Comparison of ENCODE assay signal across 9 mouse cellular contexts in the genomic region with DNA sequence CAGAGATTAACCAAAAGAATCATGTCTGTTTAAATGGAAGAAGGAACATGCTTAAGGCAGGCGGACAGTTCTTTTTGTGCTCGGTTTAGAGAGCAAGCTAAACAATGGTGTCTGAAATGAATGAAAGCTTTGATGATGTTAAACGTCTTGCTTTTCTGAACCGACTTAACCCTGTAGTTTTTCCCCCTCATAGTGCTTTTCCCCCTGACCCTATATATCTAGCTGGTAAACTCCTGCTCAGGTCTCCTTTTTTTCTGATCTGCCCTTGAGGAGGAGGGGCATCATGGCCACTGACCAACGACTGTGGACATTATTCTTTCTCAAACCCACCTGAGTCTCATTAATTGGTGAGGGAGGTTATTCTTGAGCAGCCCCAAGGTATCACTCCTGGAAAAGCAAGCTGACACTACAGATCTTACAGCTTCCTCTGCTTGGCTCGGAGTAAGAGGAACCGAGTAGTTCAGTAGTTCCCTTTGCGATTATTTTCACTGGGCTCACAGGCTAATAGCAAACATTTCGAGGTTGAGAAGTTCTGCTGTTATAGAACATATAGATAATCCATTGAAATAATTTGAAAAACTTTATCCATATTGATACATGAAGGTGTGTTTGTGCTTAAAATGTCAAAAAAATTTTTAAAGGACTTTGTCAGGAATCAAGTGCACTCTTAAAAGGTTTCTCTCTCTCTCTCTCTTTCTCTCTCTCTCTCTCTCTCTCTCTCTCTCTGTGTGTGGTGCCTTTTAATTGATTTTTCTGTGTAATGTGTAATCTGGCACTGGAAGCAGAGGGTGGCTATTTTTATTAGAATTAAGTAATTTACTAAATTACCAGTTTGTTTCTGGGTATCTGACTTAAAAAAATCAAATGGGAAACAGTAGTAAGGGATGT. TPM values are rescaled to one million over a fixed set of nuclear protein-coding genes. Genes with fewer than 3 reads are reported as not detected.
A peak's percentile ranks its signal among the peaks of the same experiment; 100 is the strongest.
DNase-seq lines count a peak whose midpoint lies in the region; ATAC-seq and TF ChIP-seq lines count a peak whose summit lies in the region.
"Had no signal": no experiment of that assay in that cellular context is flagged by ENCODE, and none has a peak within 500 bp of the region (broad histone marks: within the 10 kb centered on the region; RNA-seq: fewer than 3 reads in every experiment).

No protein-coding gene starts in this region.

- peak overlapping the region; percentile 66 for H3K4me2 ChIP-seq in kidney, postnatal 0 days (ENCODE audit: low read length)

- peaks cover 4% of the 10 kb centered on the region; the same call in 1 of the 2 replicates for H3K4me1 ChIP-seq in kidney, postnatal 0 days (replicated peaks; ENCODE audit: insufficient read depth, low read length)
- H3K4me1 ChIP-seq in embryonic fibroblast, embryonic 13.5 days (ENCODE audit: control insufficient read depth, insufficient read depth, low read length): no peaks in the 10 kb centered on the region
- H3K4me1 ChIP-seq in limb, embryonic 10.5 days: peaks cover 21% of the 10 kb centered on the region

- 14% methylated on average over 9 of the region's 9 CpGs for WGBS in kidney, postnatal 0 days
- 50% methylated on average over 9 of the region's 9 CpGs for WGBS in limb, embryonic 10.5 days

- TF ChIP-seq CTCF in kidney, postnatal 0 days (IDR thresholded peaks at IDR 0.05; ENCODE audit: low read depth): no peak
- no peak for TF ChIP-seq CTCF in embryonic fibroblast, embryonic 13.5 days (IDR thresholded peaks at IDR 0.05; ENCODE audit: borderline replicate concordance, insufficient read depth, low read length)

- peak overlapping the region; percentile 89; the same call in 1 of the 2 replicates for H3K9ac ChIP-seq in kidney, postnatal 0 days (ENCODE audit: low read depth, low read length)

- no peaks in the 10 kb centered on the region for H3K36me3 ChIP-seq in kidney, postnatal 0 days (ENCODE audit: insufficient read depth, low read length)
- H3K36me3 ChIP-seq in limb, embryonic 10.5 days: no peaks in the 10 kb centered on the region

- H3K27ac ChIP-seq in kidney, postnatal 0 days: no peak overlapping the region
- H3K27ac ChIP-seq in embryonic fibroblast, embryonic 13.5 days (ENCODE audit: insufficient read depth, low read length): no peak overlapping the region; the same call in 1 of the 2 replicates
- H3K27ac ChIP-seq in limb, embryonic 10.5 days: no peak overlapping the region

- no peak for ATAC-seq in kidney, postnatal 0 days (replicated peaks; ENCODE audit: low FRiP score, low read depth)

- no peaks in the 10 kb centered on the region for H3K9me3 ChIP-seq in kidney, postnatal 0 days (replicated peaks; ENCODE audit: low read length)
- H3K9me3 ChIP-seq in limb, embryonic 10.5 days (replicated peaks): no peaks in the 10 kb centered on the region
- H3K9me3 ChIP-seq: megakaryocyte, embryonic 14.5 days had no signal

- no peaks in the 10 kb centered on the region for H3K27me3 ChIP-seq in kidney, postnatal 0 days (ENCODE audit: insufficient read depth, low read length)
- H3K27me3 ChIP-seq in limb, embryonic 10.5 days (ENCODE audit: low read depth, poor library complexity, severe bottlenecking): no peaks in the 10 kb centered on the region

- peak; percentile 50 for DNase-seq in kidney, postnatal 0 days (ENCODE audit: low spot score)
- no peak for DNase-seq in kidney, postnatal 10 days
- DNase-seq in limb, embryonic 10.5 days (ENCODE audit: low spot score): no peak
- DNase-seq in neural tube, embryonic 10.5 days (ENCODE audit: extremely low spot score, low spot score): peak; percentile 17
- DNase-seq in adrenal gland, adult 8-10 months: no peak
- DNase-seq in thymus, adult 18-20 months: no peak
- no peak for DNase-seq in adipocyte (ENCODE audit: low spot score)

- H3K4me3 ChIP-seq in kidney, postnatal 0 days (replicated peaks; ENCODE audit: low read depth, low read length): peak overlapping the region; percentile 86
- peak overlapping the region; percentile 99 for H3K4me3 ChIP-seq in embryonic fibroblast, embryonic 13.5 days (ENCODE audit: insufficient read depth, low read length)
- peak overlapping the region; percentile 78 for H3K4me3 ChIP-seq in limb, embryonic 10.5 days
- H3K4me3 ChIP-seq: megakaryocyte, embryonic 14.5 days had no signal

- TF ChIP-seq POLR2A in embryonic fibroblast, embryonic 13.5 days (IDR thresholded peaks at IDR 0.05; ENCODE audit: low read depth, low read length): no peak

RNA-seq across cellular contexts. Expression of a gene that starts 2.5 kb away (rescaled TPM):
- polyA plus RNA-seq in kidney, postnatal 0 days (2015; fragmentation: Nextera tagmentation; extraction: Ambion mirVana): 12.2 and 12.8 TPM in 2 replicates
- 27.8 and 43.9 TPM in 2 replicates for polyA plus RNA-seq in embryonic fibroblast, embryonic 13.5 days (2011; ENCODE audit: insufficient read length, low read depth, missing spikeins)
- 11.8 and 16.2 TPM in 2 replicates for polyA plus RNA-seq in limb, embryonic 10.5 days (2016; fragmentation: Nextera tagmentation; extraction: Ambion mirVana)
- total RNA-seq in adrenal gland, adult 8-10 months (2022): 10 to 100 TPM; 16.6 to 18.5 (median 17.7) TPM

Comparison
In these comparisons a context has a peak if more than half of its experiments do, and no peak if none do; other contexts are left out.
1. DNase-seq: peak in kidney, postnatal 0 days (single experiment) and neural tube, embryonic 10.5 days (single experiment); none in kidney, postnatal 10 days (single experiment), limb, embryonic 10.5 days (single experiment), adrenal gland, adult 8-10 months (single experiment), thymus, adult 18-20 months (0 of 2) and adipocyte (single experiment).
2. Peak in every context shown above with its lines, with median percentiles within 50 percentile points of each other: H3K4me3 ChIP-seq.